Mouse (Mus musculus): ENCODE measurements around the gene Edf1. TPM values are rescaled to one million over a fixed set of nuclear protein-coding genes. Genes with fewer than 3 reads are reported as not detected.
A peak's percentile ranks its signal among the peaks of the same experiment; 100 is the strongest.

The Edf1 gene
- total RNA-seq, 1 experiment = 179 TPM

DNA sequence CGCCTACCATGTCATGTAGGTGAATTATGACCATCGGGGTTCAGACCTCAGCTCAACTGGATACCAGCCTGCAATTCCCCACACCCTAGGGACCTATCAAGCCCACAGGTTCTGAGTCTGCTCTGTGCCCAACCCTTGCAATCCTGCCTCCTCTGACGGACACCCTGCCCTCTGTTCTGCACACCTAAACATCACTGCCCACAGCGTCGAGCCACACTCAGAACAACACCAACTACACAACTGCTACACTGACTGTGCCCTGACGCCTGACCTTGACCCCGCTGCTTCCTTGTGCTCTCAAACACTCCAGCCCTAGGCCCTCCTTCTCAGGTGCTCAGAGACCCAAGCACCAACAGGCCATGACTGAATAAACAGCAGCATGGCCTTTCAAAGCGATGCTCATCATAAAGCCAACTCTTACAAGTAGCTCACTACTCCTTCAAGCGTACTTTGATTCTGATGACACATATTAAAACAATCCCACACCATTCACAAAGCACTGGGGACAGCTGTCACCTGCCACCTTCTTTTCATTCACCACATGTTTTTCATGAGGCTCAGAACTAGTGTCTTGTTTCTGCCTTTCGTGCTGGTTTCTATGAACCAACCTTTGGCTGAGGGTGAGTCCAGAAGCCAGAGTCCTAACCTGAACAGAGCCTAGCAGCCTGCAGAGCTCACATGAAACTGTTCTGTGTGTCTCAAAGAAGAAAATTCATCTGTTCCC, 15.8 kb upstream of the Edf1 start:
- no peak for DNase-seq (ENCODE audit: low read depth, low spot score)
- H3K36me3 ChIP-seq (ENCODE audit: control insufficient read depth, insufficient read depth, low read length, poor library complexity, severe bottlenecking) = peaks cover 6% of the 10 kb centered on the region; the same call in 1 of the 2 replicates
- no peak for TF ChIP-seq HCFC1 (IDR thresholded peaks at IDR 0.05; ENCODE audit: borderline replicate concordance, insufficient read depth, low read length)
- no peak for TF ChIP-seq MAFK (IDR thresholded peaks at IDR 0.05; ENCODE audit: insufficient read depth, low read depth, low read length)
- TF ChIP-seq ZC3H11A (IDR thresholded peaks at IDR 0.05; ENCODE audit: borderline replicate concordance, low read depth, low read length) = no peak
- TF ChIP-seq ZNF384 (IDR thresholded peaks at IDR 0.05; ENCODE audit: low read depth, low read length) = no peak
- no peak for TF ChIP-seq CHD2 (IDR thresholded peaks at IDR 0.05; ENCODE audit: low read depth, low read length)
- H3K9me3 ChIP-seq (ENCODE audit: control insufficient read depth, insufficient read depth, low read depth, low read length) = no peaks in the 10 kb centered on the region
- H3K9ac ChIP-seq (ENCODE audit: insufficient read depth, low read depth, low read length, poor library complexity, severe bottlenecking) = no peak overlapping the region
- H3K27ac ChIP-seq (ENCODE audit: insufficient read depth, low read depth, low read length, poor library complexity, severe bottlenecking) = no peak overlapping the region
- H3K4me3 ChIP-seq (ENCODE audit: insufficient read depth in 1 of 2, low read depth in 1 of 2, low read length in 2 of 2, poor library complexity in 1 of 2, severe bottlenecking in 1 of 2) = no peak overlapping the region
- peaks cover 0 to 3% of the 10 kb centered on the region in 2 experiments; a peak in 1 of 4 replicates for H3K4me1 ChIP-seq (ENCODE audit: control insufficient read depth in 2 of 2, insufficient read depth in 2 of 2, low read length in 2 of 2, poor library complexity in 1 of 2)
- in situ Hi-C loops (cut with MboI; ENCODE audit: low sequenced_read_pairs in 2 of 2, unreplicated experiment in 2 of 2) = no loop called here

GRCm38 (mm10) chr2:25545996-25546810, 11.4 kb upstream of the Edf1 start:
- peak overlapping the region; percentile 83 for H3K9ac ChIP-seq (ENCODE audit: insufficient read depth, low read depth, low read length, poor library complexity, severe bottlenecking)
- no peaks in the 10 kb centered on the region for H3K36me3 ChIP-seq (ENCODE audit: control insufficient read depth, insufficient read depth, low read length, poor library complexity, severe bottlenecking)
- peak overlapping the region; percentile 78 for H3K4me3 ChIP-seq (ENCODE audit: insufficient read depth in 1 of 2, low read depth in 1 of 2, low read length in 2 of 2, poor library complexity in 1 of 2, severe bottlenecking in 1 of 2)
- H3K27ac ChIP-seq (ENCODE audit: insufficient read depth, low read depth, low read length, poor library complexity, severe bottlenecking) = no peak overlapping the region; the same call in 1 of the 2 replicates
- no peaks in the 10 kb centered on the region for H3K9me3 ChIP-seq (ENCODE audit: control insufficient read depth, insufficient read depth, low read depth, low read length)
- in situ Hi-C loops (cut with MboI; ENCODE audit: low sequenced_read_pairs in 2 of 2, unreplicated experiment in 2 of 2) = no loop called here
- DNase-seq (ENCODE audit: low read depth, low spot score) = no peak
- H3K4me1 ChIP-seq (ENCODE audit: control insufficient read depth in 2 of 2, insufficient read depth in 2 of 2, low read length in 2 of 2, poor library complexity in 1 of 2) = peaks cover 0 to 3% of the 10 kb centered on the region in 2 experiments; a peak in 1 of 4 replicates
- TF ChIP-seq ZC3H11A (IDR thresholded peaks at IDR 0.05; ENCODE audit: borderline replicate concordance, low read depth, low read length) (no peak), CHD2 (IDR thresholded peaks at IDR 0.05; ENCODE audit: low read depth, low read length) (no peak), ZNF384 (IDR thresholded peaks at IDR 0.05; ENCODE audit: low read depth, low read length) (no peak), HCFC1 (IDR thresholded peaks at IDR 0.05; ENCODE audit: borderline replicate concordance, insufficient read depth, low read length) (no peak), MAFK (IDR thresholded peaks at IDR 0.05; ENCODE audit: insufficient read depth, low read depth, low read length) (no peak)

GRCm38 (mm10) chr2:25546811-25547491, 10.7 kb upstream of the Edf1 start, which contains the start of gene Traf2:
Gene Traf2 (minus strand): TSS chr2:25546940.
- Histone ChIP-seq H3K4me3 (ENCODE audit: insufficient read depth in 1 of 2, low read depth in 1 of 2, low read length in 2 of 2, poor library complexity in 1 of 2, severe bottlenecking in 1 of 2) (peak within 1 kb of the TSS; percentile 78), H3K27ac (ENCODE audit: insufficient read depth, low read depth, low read length, poor library complexity, severe bottlenecking) (no peak within 1 kb of the TSS; the same call in 1 of the 2 replicates), H3K9me3 (ENCODE audit: control insufficient read depth, insufficient read depth, low read depth, low read length) (no peaks in the 10 kb centered on the region), H3K9ac (ENCODE audit: insufficient read depth, low read depth, low read length, poor library complexity, severe bottlenecking) (peak within 1 kb of the TSS; percentile 83), H3K4me1 (ENCODE audit: control insufficient read depth in 2 of 2, insufficient read depth in 2 of 2, low read length in 2 of 2, poor library complexity in 1 of 2) (peaks cover 0 to 3% of the 10 kb centered on the region in 2 experiments; a peak in 1 of 4 replicates), H3K36me3 (ENCODE audit: control insufficient read depth, insufficient read depth, low read length, poor library complexity, severe bottlenecking) (no peaks in the 10 kb centered on the region)
- TF ChIP-seq ZC3H11A (IDR thresholded peaks at IDR 0.05; ENCODE audit: borderline replicate concordance, low read depth, low read length) (no peak), HCFC1 (IDR thresholded peaks at IDR 0.05; ENCODE audit: borderline replicate concordance, insufficient read depth, low read length) (no peak), ZNF384 (IDR thresholded peaks at IDR 0.05; ENCODE audit: low read depth, low read length) (no peak), CHD2 (IDR thresholded peaks at IDR 0.05; ENCODE audit: low read depth, low read length) (peak; percentile 97), MAFK (IDR thresholded peaks at IDR 0.05; ENCODE audit: insufficient read depth, low read depth, low read length) (no peak)
- DNase-seq (ENCODE audit: low read depth, low spot score) = peak; percentile 97
- in situ Hi-C loops (cut with MboI; ENCODE audit: low sequenced_read_pairs in 2 of 2, unreplicated experiment in 2 of 2) = no loop called here
